Mouse (Mus musculus) testis, adult 2 months (tissue): ENCODE data around the gene Negr1.

Experiments used
- CTCF ChIP-seq: fragments of 200-500 bp; IDR thresholded peaks from 2 replicates; pipeline ENCODE4 v1.5.1; 2012; ENCODE audit warnings: low read depth, mild to moderate bottlenecking, inconsistent platforms, low read length, moderate library complexity; ENCODE audit not compliant: control insufficient read depth, insufficient read depth, insufficient replicate concordance
- POLR2A ChIP-seq: fragments of 200-500 bp; IDR thresholded peaks from 2 replicates; pipeline ENCODE4 v1.6.1; 2012; ENCODE audit warnings: low read depth, mild to moderate bottlenecking, inconsistent platforms, low read length, moderate library complexity; ENCODE audit not compliant: control insufficient read depth

DNA sequence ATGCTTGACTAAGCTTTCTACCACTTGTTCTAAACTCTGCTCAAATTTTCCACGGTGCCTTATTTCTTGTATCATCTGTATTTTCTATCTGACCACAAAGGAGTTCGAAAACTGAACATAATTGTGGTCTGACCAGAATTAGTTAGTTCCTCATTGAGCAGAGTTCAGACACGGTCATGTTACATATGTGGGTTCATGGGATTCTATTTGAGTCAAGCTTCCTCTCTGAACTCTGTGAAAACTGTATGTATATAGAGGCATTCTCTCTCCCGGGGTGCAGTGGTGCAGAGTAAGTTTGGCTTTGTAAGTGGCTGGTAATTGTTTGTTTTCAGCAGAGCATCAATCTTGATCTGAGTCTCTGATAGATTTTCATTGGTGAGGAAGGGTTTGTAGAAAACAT lies 735.6 kb downstream of the Negr1 start:
- no peak for TF ChIP-seq POLR2A
- no peak for TF ChIP-seq CTCF
